Mouse (Mus musculus): ENCODE measurements around the gene Gm17359. TPM values are rescaled to one million over a fixed set of nuclear protein-coding genes. Genes with fewer than 3 reads are reported as not detected.
"Not testable (repeated sequence)": the region's sequence is repeated elsewhere in the genome, so short reads cannot be mapped to it uniquely, and the experiment has no call there.

Gene Gm17359
- total and polyA plus RNA-seq, 3 experiments, result not detected

- ATAC-seq (ENCODE audit: extremely low read depth, insufficient number of reproducible peaks, low FRiP score, poor library complexity, severe bottlenecking), result no peak
These were observed 99.7 kb downstream of the Gm17359 start for GRCm38 (mm10) chr3:79436186-79436585.

GRCm38 (mm10) chr3:79438276-79438675 lies 101.8 kb downstream of the Gm17359 start:
- no peak overlapping the region for H3K4me3 ChIP-seq (ENCODE audit: low read depth, low read length)
- no peaks in the 10 kb centered on the region for H3K36me3 ChIP-seq (replicated peaks)
- peaks cover 18% of the 10 kb centered on the region for H3K27me3 ChIP-seq (ENCODE audit: insufficient read depth, low read length)
- ATAC-seq (ENCODE audit: extremely low read depth, insufficient number of reproducible peaks, low FRiP score, poor library complexity, severe bottlenecking) (no peak), DNase-seq (ENCODE audit: low spot score) (no peak)
- H3K4me1 ChIP-seq (ENCODE audit: insufficient read depth, low read depth, low read length), result peaks cover 2% of the 10 kb centered on the region; the same call in 1 of the 2 replicates
- H3K9me3 ChIP-seq (replicated peaks), result no peaks in the 10 kb centered on the region
- TF ChIP-seq POLR2AphosphoS5 (IDR thresholded peaks at IDR 0.05; ENCODE audit: insufficient replicate concordance, low read depth, low read length) (no peak), CTCF (IDR thresholded peaks at IDR 0.05; ENCODE audit: low read depth, low read length) (no peak), GATA1 (IDR thresholded peaks at IDR 0.05; ENCODE audit: borderline replicate concordance, low read length) (no peak)

More at GRCm38 (mm10) chr3:79436186-79436585, 99.7 kb downstream of the Gm17359 start:
- Histone ChIP-seq H3K36me3 (replicated peaks) (no peaks in the 10 kb centered on the region), H3K9me3 (replicated peaks) (no peaks in the 10 kb centered on the region), H3K4me3 (ENCODE audit: low read depth, low read length) (no peak overlapping the region), H3K4me1 (ENCODE audit: insufficient read depth, low read depth, low read length) (peaks cover 3% of the 10 kb centered on the region; the same call in 1 of the 2 replicates), H3K27me3 (ENCODE audit: insufficient read depth, low read length) (peaks cover 12% of the 10 kb centered on the region)
- no peak for TF ChIP-seq GATA1 (IDR thresholded peaks at IDR 0.05; ENCODE audit: borderline replicate concordance, low read length)
- no peak for TF ChIP-seq TAL1 (conservative IDR thresholded peaks at IDR 0.05; ENCODE audit: low read depth, low read length)
- no peak for TF ChIP-seq CTCF (IDR thresholded peaks at IDR 0.05; ENCODE audit: low read depth, low read length)
- no peak for TF ChIP-seq GATA2 (IDR thresholded peaks at IDR 0.05; ENCODE audit: borderline replicate concordance, low read depth, low read length)
- no peak for TF ChIP-seq POLR2AphosphoS5 (IDR thresholded peaks at IDR 0.05; ENCODE audit: insufficient replicate concordance, low read depth, low read length)
- DNase-seq (ENCODE audit: low spot score), result no peak

- TF ChIP-seq CTCF (IDR thresholded peaks at IDR 0.05; ENCODE audit: low read depth, low read length), result no peak
- TF ChIP-seq GATA2 (IDR thresholded peaks at IDR 0.05; ENCODE audit: borderline replicate concordance, low read depth, low read length), result no peak
- TF ChIP-seq GATA1 (IDR thresholded peaks at IDR 0.05; ENCODE audit: borderline replicate concordance, low read length), result no peak
- TF ChIP-seq POLR2AphosphoS5 (IDR thresholded peaks at IDR 0.05; ENCODE audit: insufficient replicate concordance, low read depth, low read length), result no peak
- no peak for TF ChIP-seq TAL1 (conservative IDR thresholded peaks at IDR 0.05; ENCODE audit: low read depth, low read length)
- H3K27me3 ChIP-seq (ENCODE audit: insufficient read depth, low read length), result peaks cover 21% of the 10 kb centered on the region
- no peaks in the 10 kb centered on the region for H3K36me3 ChIP-seq (replicated peaks)
- no peak for ATAC-seq (ENCODE audit: extremely low read depth, insufficient number of reproducible peaks, low FRiP score, poor library complexity, severe bottlenecking)
- H3K4me3 ChIP-seq (ENCODE audit: low read depth, low read length), result no peak overlapping the region
- DNase-seq (ENCODE audit: low spot score), result no peak
- H3K4me1 ChIP-seq (ENCODE audit: insufficient read depth, low read depth, low read length), result no peaks in the 10 kb centered on the region
- 0 out of 2 replicates have a peak, but pooled peaks cover 2% of the 10 kb centered on the region for H3K9me3 ChIP-seq (replicated peaks)
These were observed 104.6 kb downstream of the Gm17359 start for GRCm38 (mm10) chr3:79440976-79441491.

- ATAC-seq (ENCODE audit: extremely low read depth, insufficient number of reproducible peaks, low FRiP score, poor library complexity, severe bottlenecking) (no peak), DNase-seq (ENCODE audit: low spot score) (no peak)
- TF ChIP-seq GATA1 (IDR thresholded peaks at IDR 0.05; ENCODE audit: borderline replicate concordance, low read length), result no peak
- Histone ChIP-seq H3K36me3 (replicated peaks) (no peaks in the 10 kb centered on the region), H3K4me3 (ENCODE audit: low read depth, low read length) (no peak overlapping the region), H3K27me3 (ENCODE audit: insufficient read depth, low read length) (peaks cover 17% of the 10 kb centered on the region), H3K9me3 (replicated peaks) (0 out of 2 replicates have a peak, but pooled peaks cover 2% of the 10 kb centered on the region), H3K4me1 (ENCODE audit: insufficient read depth, low read depth, low read length) (no peaks in the 10 kb centered on the region)
These were observed 107.4 kb downstream of the Gm17359 start for GRCm38 (mm10) chr3:79443850-79444249.

GRCm38 (mm10) chr3:79445041-79445440 lies 108.6 kb downstream of the Gm17359 start:
- no peak for ATAC-seq (ENCODE audit: extremely low read depth, insufficient number of reproducible peaks, low FRiP score, poor library complexity, severe bottlenecking)
- no peaks in the 10 kb centered on the region for H3K36me3 ChIP-seq (replicated peaks)
- no peak for DNase-seq (ENCODE audit: low spot score)
- TF ChIP-seq POLR2AphosphoS5 (IDR thresholded peaks at IDR 0.05; ENCODE audit: insufficient replicate concordance, low read depth, low read length) (no peak), TAL1 (conservative IDR thresholded peaks at IDR 0.05; ENCODE audit: low read depth, low read length) (no peak), GATA1 (IDR thresholded peaks at IDR 0.05; ENCODE audit: borderline replicate concordance, low read length) (no peak)
- 0 out of 2 replicates have a peak, but pooled peaks cover 2% of the 10 kb centered on the region for H3K9me3 ChIP-seq (replicated peaks)
- H3K4me3 ChIP-seq (ENCODE audit: low read depth, low read length), result no peak overlapping the region
- H3K27me3 ChIP-seq (ENCODE audit: insufficient read depth, low read length), result peaks cover 17% of the 10 kb centered on the region
- no peaks in the 10 kb centered on the region for H3K4me1 ChIP-seq (ENCODE audit: insufficient read depth, low read depth, low read length)

- DNase-seq (ENCODE audit: low spot score) (no peak), ATAC-seq (ENCODE audit: extremely low read depth, insufficient number of reproducible peaks, low FRiP score, poor library complexity, severe bottlenecking) (no peak)
- H3K27me3 ChIP-seq (ENCODE audit: insufficient read depth, low read length), result peaks cover 13% of the 10 kb centered on the region
- H3K36me3 ChIP-seq (replicated peaks), result peaks cover 3% of the 10 kb centered on the region
- TF ChIP-seq CTCF (IDR thresholded peaks at IDR 0.05; ENCODE audit: low read depth, low read length), result no peak
- TF ChIP-seq GATA2 (IDR thresholded peaks at IDR 0.05; ENCODE audit: borderline replicate concordance, low read depth, low read length), result no peak
- TF ChIP-seq GATA1 (IDR thresholded peaks at IDR 0.05; ENCODE audit: borderline replicate concordance, low read length), result no peak
- TF ChIP-seq TAL1 (conservative IDR thresholded peaks at IDR 0.05; ENCODE audit: low read depth, low read length), result no peak
- no peak for TF ChIP-seq POLR2AphosphoS5 (IDR thresholded peaks at IDR 0.05; ENCODE audit: insufficient replicate concordance, low read depth, low read length)
- no peaks in the 10 kb centered on the region for H3K4me1 ChIP-seq (ENCODE audit: insufficient read depth, low read depth, low read length)
- 0 out of 2 replicates have a peak, but pooled peaks cover 2% of the 10 kb centered on the region for H3K9me3 ChIP-seq (replicated peaks)
- no peak overlapping the region for H3K4me3 ChIP-seq (ENCODE audit: low read depth, low read length)
These were observed 109.7 kb downstream of the Gm17359 start for GRCm38 (mm10) chr3:79446124-79446523.

GRCm38 (mm10) chr3:79446648-79447047 lies 110.2 kb downstream of the Gm17359 start:
- not testable (repeated sequence) for H3K36me3 ChIP-seq (replicated peaks); H3K4me3 ChIP-seq (ENCODE audit: low read depth, low read length); ATAC-seq (ENCODE audit: extremely low read depth, insufficient number of reproducible peaks, low FRiP score, poor library complexity, severe bottlenecking); H3K27me3 ChIP-seq (ENCODE audit: insufficient read depth, low read length); H3K9me3 ChIP-seq (replicated peaks); H3K4me1 ChIP-seq (ENCODE audit: insufficient read depth, low read depth, low read length); DNase-seq (ENCODE audit: low spot score)
